Mouse (Mus musculus): ENCODE data around the gene Uggt2.
A peak's percentile ranks its signal among the peaks of the same experiment; 100 is the strongest.
"Not testable (repeated sequence)": the region's sequence is repeated elsewhere in the genome, so short reads cannot be mapped to it uniquely, and the experiment has no call there.

Uggt2 gene

GRCm38 (mm10) chr14:118981711-118982428 is 117.4 kb downstream of the Uggt2 start:
- DNase-seq (ENCODE audit: extremely low spot score), result not testable (repeated sequence)

- no peak for DNase-seq (ENCODE audit: extremely low spot score)
Observed at GRCm38 (mm10) chr14:118980890-118981289, 118.3 kb downstream of the Uggt2 start.

- DNase-seq (ENCODE audit: extremely low spot score), result no peak
Observed at GRCm38 (mm10) chr14:118980358-118980757, 118.9 kb downstream of the Uggt2 start.

GRCm38 (mm10) chr14:118979571-118980325 is 119.5 kb downstream of the Uggt2 start:
- DNase-seq (ENCODE audit: extremely low spot score), result no peak

GRCm38 (mm10) chr14:118977136-118977816 is 122.0 kb downstream of the Uggt2 start:
- no peak for DNase-seq (ENCODE audit: extremely low spot score)

- DNase-seq (ENCODE audit: extremely low spot score), result no peak
Observed at GRCm38 (mm10) chr14:118972268-118972667, 127.0 kb downstream of the Uggt2 start.

DNA sequence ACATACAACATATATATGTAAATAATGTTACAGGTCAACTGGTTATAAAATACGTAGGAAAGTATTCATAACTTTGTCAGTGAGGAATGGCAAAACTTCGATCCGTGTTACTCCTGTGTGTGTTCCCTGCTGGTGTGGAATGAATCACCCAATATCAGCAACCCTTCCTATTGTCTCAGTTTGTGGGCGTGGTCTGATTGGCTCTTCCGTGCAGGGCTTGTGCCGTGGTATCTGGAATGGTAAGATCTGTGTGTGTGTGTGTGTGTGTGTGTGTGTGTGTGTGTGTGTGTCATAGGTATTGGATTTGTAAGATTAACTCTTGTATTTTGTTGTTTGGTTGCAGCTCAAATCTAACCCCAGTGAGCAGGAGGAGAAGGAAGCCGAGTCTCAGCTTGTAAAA is 131.6 kb downstream of the Uggt2 start:
- DNase-seq (ENCODE audit: extremely low spot score), result no peak

- no peak for DNase-seq (ENCODE audit: extremely low spot score)
Observed at GRCm38 (mm10) chr14:118965356-118966000, 133.8 kb downstream of the Uggt2 start.

DNA sequence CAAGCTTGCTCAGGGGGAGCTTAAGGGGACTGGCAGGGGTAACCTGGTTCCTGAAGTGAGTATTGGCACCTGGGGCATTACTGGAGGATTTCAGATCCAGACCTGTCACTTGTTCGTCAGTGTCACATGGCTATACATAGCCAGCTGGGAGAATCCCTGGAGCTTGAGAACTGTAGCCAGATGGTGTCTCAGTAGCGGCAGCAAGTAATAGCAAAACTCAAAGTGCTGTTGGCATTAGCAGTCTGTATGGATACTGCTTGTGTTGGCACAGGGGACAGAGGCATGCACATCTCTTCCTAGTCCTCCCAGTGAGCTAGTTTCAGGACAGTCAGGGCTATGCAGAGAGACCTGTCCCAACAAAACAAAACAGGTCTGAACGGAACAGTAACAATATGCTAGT is 141.2 kb downstream of the Uggt2 start:
- DNase-seq (ENCODE audit: extremely low spot score), result no peak

- DNase-seq (ENCODE audit: extremely low spot score), result no peak
Observed at GRCm38 (mm10) chr14:118951912-118952583, 147.2 kb downstream of the Uggt2 start.

DNA sequence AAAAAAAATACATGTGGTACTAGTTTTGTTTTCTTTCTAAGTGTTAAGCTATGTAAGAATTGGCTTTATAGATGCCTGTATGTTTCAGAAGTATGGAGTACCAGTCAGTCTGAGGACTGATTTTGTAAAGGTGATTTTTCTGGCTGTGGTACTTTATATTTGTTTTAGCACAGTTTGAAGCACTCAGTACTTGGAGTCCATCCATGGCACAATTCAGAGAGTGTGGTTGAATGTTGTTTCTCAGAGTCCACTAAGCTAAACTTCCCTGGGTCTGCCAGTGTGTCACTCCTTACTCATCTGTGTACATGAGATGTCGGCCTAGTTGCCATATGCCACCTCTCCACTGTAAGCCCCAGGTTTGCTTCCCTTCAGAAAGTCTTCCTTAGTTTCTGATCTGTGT is 150.4 kb downstream of the Uggt2 start:
- no peak for DNase-seq (ENCODE audit: extremely low spot score)

DNA sequence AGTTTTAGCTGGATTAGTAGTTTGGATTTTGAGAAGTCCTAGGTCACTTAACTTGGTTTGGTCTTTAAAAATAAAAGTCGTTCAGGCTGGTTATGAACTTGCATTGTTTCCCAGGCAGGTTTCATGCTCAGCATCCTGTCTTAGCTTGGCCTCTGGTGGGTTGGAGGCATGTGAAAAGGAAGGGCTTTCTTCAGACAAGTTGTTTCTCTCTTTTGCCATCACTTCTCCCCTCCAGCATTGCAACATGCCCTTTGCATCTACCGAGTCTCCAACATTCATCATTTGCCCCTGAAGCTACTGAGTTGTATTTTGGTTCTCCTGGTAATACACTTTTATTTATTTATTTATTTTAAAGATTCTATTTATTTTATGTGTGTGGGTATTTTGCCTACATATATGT is 154.5 kb downstream of the Uggt2 start:
- DNase-seq (ENCODE audit: extremely low spot score), result no peak

GRCm38 (mm10) chr14:118942076-118942475 is 157.2 kb downstream of the Uggt2 start:
- no peak for DNase-seq (ENCODE audit: extremely low spot score)

- DNase-seq (ENCODE audit: extremely low spot score), result no peak
Observed at GRCm38 (mm10) chr14:118940796-118941495, 158.3 kb downstream of the Uggt2 start.

DNA sequence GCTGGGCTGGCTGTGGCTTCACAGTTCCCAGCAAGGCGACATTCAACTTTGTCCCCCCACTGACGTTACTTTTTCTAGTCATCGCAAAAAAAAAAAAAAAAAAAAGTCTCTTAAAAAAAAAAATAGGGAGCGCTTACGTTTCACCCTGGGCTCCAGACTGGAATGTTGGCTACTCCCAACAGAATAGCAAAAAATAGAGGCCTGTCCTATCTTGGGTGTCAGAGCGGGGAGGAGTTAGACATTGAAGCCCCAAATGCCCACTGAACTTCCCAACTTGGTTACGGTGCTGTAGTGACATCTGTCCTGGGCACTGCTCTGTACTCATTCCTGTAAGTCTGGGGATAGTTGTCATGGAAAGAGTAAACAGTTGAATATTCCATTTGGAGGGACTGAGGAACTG is 160.7 kb downstream of the Uggt2 start:
- no peak for DNase-seq (ENCODE audit: extremely low spot score)

DNA sequence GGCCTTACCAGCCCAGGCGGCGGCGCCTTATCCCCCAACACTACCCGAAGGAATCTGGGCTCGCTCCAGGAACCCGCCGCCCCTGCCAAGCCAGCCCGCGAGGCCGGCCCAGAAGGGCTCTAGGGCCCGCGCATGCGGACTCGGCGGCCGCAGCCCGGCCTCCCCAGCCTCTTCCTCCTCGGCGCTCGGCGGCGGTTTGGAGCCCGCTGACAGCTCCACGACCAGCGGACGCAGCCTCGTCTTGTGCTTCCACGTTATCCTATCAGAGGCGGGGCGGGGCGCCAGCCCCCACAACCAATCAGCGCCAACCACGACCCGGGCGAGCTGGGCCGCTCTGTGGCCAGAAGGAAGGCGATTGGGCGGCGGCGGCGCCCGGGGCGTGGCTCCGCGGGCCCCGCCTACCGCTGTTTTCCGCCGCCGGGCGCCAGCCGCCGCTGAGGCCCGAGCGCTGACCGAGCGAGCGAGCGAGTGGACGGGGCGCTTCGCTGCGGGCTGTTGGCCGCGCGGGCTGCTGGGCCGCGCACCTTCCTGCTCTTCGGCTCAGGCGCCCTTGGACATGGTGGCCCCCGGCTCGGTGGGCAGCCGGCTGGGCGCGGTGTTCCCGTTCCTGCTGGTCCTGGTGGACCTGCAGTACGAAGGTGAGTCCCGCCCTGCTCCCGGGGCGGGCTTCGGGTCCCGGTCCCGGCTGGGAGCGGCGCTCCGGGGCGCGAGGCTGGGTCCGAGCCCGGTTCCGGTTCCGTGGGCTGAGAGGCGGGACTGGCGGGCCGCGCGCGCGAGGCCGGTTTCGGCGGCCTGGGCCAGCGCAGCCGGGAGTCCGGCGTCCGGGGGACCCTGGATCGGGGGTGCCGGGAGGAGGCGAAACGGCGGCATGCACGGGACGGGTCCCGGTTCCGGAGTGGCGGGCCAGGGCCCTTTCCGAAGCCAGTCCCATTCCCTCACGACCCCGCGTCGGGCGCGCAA is 161.4 kb downstream of the Uggt2 start, which contains the start of gene Dnajc3:
TSS of gene Dnajc3 (plus strand) at position 444 of the 960 bp plus-strand sequence.
- peak; percentile 99 for DNase-seq (ENCODE audit: extremely low spot score)

DNA sequence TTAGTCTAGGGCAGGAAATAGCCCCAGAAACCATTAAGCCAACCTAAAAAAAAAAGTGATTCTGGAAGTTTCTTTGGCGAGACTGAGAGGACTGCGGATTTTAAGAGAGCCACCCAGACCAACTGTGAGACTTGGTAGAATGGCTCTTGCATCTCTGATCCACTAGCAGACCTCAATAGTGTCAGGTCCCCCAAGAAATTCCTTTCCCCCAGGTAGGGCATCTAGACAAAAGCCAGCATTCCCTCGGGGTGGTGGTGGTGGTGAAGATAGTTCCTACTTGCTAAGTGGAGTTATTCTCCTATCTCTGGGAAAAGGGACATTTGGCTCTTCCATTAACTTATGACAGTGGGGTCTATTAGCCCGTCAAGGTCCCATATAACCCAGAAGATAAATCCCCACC is 162.3 kb downstream of the Uggt2 start:
- DNase-seq (ENCODE audit: extremely low spot score), result no peak

DNA sequence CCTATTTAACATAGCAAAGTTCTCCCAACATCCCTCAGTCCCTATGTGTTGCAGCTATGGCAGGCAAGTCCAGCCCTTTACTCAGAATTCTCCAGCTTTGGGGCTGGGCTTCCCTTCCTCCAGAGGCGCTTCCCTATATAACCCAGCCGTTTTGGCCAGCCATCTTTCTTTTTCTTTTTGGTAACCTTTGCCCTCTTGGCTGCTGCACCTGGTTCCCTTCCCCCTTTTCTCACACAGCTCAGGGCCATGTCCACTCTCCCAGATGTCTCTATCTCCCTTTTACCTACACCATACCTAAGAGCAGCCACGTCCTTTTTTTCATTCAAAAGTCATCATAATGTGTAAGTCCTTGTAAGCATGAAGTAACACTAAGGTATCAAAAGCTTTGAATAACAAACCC is 163.0 kb downstream of the Uggt2 start:
- DNase-seq (ENCODE audit: extremely low spot score), result no peak

Measured in embryo, embryonic 9.5 days (tissue).